Mouse (Mus musculus): Measurements from ENCODE around the gene Pfkfb1. TPM values are rescaled to one million over a fixed set of nuclear protein-coding genes. Genes with fewer than 3 reads are reported as not detected.

Pfkfb1 gene
- polyA plus RNA-seq, 2 experiments from 2014 or later: 9.0 to 9.4 TPM

Other genes starting within 250 kb of the Pfkfb1 start
- gene Tmem29, start 129.1 kb upstream of the Pfkfb1 start, polyA plus RNA-seq (2017; shearing (Covaris generic)): 10 to 100 TPM; 17.1 to 20.0 TPM
- gene Alas2, start 40.9 kb upstream of the Pfkfb1 start, polyA plus RNA-seq (2017; shearing (Covaris generic)): 1 to 10 TPM in 1 of 2 experiments, under 1 TPM in 1; 0.70 to 7.4 TPM
- 10 to 100 TPM; 14.3 to 18.2 TPM for gene Apex2, start 1.6 kb downstream of the Pfkfb1 start, polyA plus RNA-seq (2017; shearing (Covaris generic))
- gene Tro, start 69.4 kb downstream of the Pfkfb1 start, polyA plus RNA-seq (2017; shearing (Covaris generic)): not detected
- 10 to 100 TPM; 17.3 to 30.3 TPM for gene Maged2, start 226.1 kb downstream of the Pfkfb1 start, polyA plus RNA-seq (2017; shearing (Covaris generic))

All from activated CD4-positive, CD25-positive, alpha-beta regulatory T cell, adult 4 months (primary cell).